Mouse (Mus musculus) hindbrain, embryonic 13.5 days (tissue): ENCODE measurements around the gene Ipo13. TPM values are rescaled to one million over a fixed set of nuclear protein-coding genes. Genes with fewer than 3 reads are reported as not detected.
A peak's percentile ranks its signal among the peaks of the same experiment; 100 is the strongest.

Source experiments
- ATAC-seq: fragments of 200-750 bp; cut with Nextera tagmentation; 2 replicates; pipeline ENCODE4 v1.8.0; 2017; ENCODE audit warnings: moderate TSS enrichment; ENCODE audit not compliant: low FRiP score
- H3K27ac ChIP-seq: fragments of 300-500 bp; sonication (generic); 2 replicates; pipeline ENCODE4 v1.5.1; 2015; ENCODE audit warnings: inconsistent platforms, mild to moderate bottlenecking, moderate library complexity
- H3K27me3 ChIP-seq: fragments of 300-500 bp; sonication (generic); 2 replicates; pipeline ENCODE4 v1.6.1; 2015; ENCODE audit warnings: mild to moderate bottlenecking, inconsistent platforms
- H3K36me3 ChIP-seq: fragments of 300-500 bp; sonication (generic); 2 replicates; pipeline ENCODE4 v1.6.1; 2015; ENCODE audit warnings: mild to moderate bottlenecking, inconsistent platforms
- H3K4me1 ChIP-seq: fragments of 300-500 bp; sonication (generic); replicated peaks from 2 replicates; pipeline ENCODE4 v1.6.1; 2015; ENCODE audit warnings: inconsistent platforms
- H3K4me2 ChIP-seq: fragments of 300-500 bp; sonication (generic); 2 replicates; pipeline ENCODE4 v1.6.1; 2015; ENCODE audit warnings: inconsistent platforms, mild to moderate bottlenecking, moderate library complexity
- H3K4me3 ChIP-seq: fragments of 300-500 bp; sonication (generic); 2 replicates; pipeline ENCODE4 v1.5.1; 2015; ENCODE audit warnings: mild to moderate bottlenecking, inconsistent platforms
- H3K9ac ChIP-seq: fragments of 300-500 bp; sonication (generic); 2 replicates; pipeline ENCODE4 v1.6.1; 2015; ENCODE audit warnings: mild to moderate bottlenecking, inconsistent platforms
- H3K9me3 ChIP-seq: fragments of 300-500 bp; sonication (generic); 2 replicates; pipeline ENCODE4 v1.6.1; 2016; ENCODE audit warnings: inconsistent platforms
- WGBS: fragments of 180-500 bp; shearing (Covaris S2); methylation state at CpG from one replicate; pipeline ENCODE4 v1.1.7; 2015; 5-methylcytosine and 5-hydroxymethylcytosine counted together
- polyA plus RNA-seq: library from polyadenylated mRNA; unstranded; fragments of >200 nt; fragmentation: Nextera tagmentation; extraction: Ambion mirVana; gene quantifications from 2 replicates; pipeline ENCODE4 v1.2.1, GENCODE M21; 2015

Ipo13 gene
- polyA plus RNA-seq, 1 experiment from 2014 or later = 64.4 TPM

DNA sequence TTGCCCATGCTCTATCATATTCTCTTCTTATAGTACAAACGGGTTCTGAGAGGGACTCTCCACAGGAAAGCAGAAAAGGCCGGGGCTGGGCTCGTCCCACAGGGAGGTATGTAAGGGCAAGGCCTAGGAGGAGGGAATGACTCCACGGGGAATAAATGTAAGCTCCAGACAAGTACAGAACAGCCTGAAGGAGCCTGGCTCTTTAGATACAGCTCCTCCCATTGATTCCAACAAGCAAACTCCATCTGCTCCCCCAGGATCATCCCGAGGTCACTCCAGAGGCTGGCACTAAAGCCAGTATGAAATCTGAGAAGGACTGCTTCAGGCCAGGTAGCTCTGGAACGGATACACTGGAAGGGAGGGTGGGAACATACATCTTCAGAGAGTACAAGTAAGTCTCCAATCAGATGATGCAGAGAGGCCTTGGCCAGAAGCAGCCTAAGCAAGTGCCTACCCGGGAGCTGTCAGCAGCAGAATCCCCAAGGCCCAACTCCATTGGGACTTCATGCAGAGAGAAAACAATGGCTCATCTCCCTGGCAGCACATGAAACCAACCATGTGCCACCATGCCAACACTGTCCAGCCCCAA lies 2.0 kb downstream of the Ipo13 start:
- H3K4me2 ChIP-seq = peak overlapping the region; percentile 100
- H3K4me1 ChIP-seq = peaks cover 73% of the 10 kb centered on the region
- WGBS = 62% methylated on average over 7 of the region's 7 CpGs
- H3K27me3 ChIP-seq = no peaks in the 10 kb centered on the region
- no peak for ATAC-seq
- no peak overlapping the region; the same call in 1 of the 2 replicates for H3K27ac ChIP-seq
- peaks cover 21% of the 10 kb centered on the region for H3K36me3 ChIP-seq
- H3K9me3 ChIP-seq = no peaks in the 10 kb centered on the region
- H3K9ac ChIP-seq = peak overlapping the region; percentile 97
- peak overlapping the region; percentile 92 for H3K4me3 ChIP-seq

GRCm38 (mm10) chr4:117912131-117912561 lies 2.7 kb downstream of the Ipo13 start:
- Histone ChIP-seq H3K27ac (no peak overlapping the region), H3K4me2 (peak overlapping the region; percentile 100), H3K27me3 (no peaks in the 10 kb centered on the region), H3K36me3 (peaks cover 21% of the 10 kb centered on the region), H3K4me3 (no peak overlapping the region), H3K4me1 (peaks cover 77% of the 10 kb centered on the region), H3K9ac (peak overlapping the region; percentile 97), H3K9me3 (no peaks in the 10 kb centered on the region)
- WGBS = 83% methylated on average over 13 of the region's 13 CpGs
- ATAC-seq = no peak

GRCm38 (mm10) chr4:117908834-117909453 lies 5.9 kb downstream of the Ipo13 start:
- Histone ChIP-seq H3K9me3 (no peaks in the 10 kb centered on the region), H3K4me1 (peaks cover 72% of the 10 kb centered on the region), H3K27ac (peak overlapping the region; percentile 90), H3K36me3 (peaks cover 49% of the 10 kb centered on the region), H3K4me2 (peak overlapping the region; percentile 50), H3K4me3 (peak overlapping the region; percentile 32), H3K27me3 (no peaks in the 10 kb centered on the region), H3K9ac (peak overlapping the region; percentile 67)
- WGBS = 49% methylated on average over 8 of the region's 8 CpGs
- peak; percentile 82 for ATAC-seq

DNA sequence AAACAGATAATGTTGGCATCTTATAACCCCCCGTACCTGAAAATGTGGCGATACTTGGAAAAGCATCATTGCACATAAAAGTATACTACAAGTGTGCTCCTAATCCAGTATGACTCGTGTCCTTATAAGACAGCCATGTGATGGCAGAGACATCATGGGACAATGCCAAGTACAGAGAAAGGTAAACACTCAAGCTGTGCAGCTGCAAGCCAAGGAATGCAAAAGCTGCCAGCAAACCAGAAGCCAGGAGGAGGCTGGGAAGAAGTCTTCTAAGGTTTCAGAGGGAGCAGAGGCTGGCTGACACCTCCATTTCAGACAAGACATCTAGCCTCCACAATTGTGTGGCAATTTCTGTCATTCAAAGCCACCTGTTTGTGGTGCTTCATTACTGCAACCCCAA lies 8.6 kb downstream of the Ipo13 start:
- 93% methylated on average over 3 of the region's 3 CpGs for WGBS
- peaks cover 64% of the 10 kb centered on the region for H3K36me3 ChIP-seq
- ATAC-seq = no peak
- no peak overlapping the region for H3K27ac ChIP-seq
- H3K9me3 ChIP-seq = no peaks in the 10 kb centered on the region
- peaks cover 44% of the 10 kb centered on the region for H3K4me1 ChIP-seq
- H3K4me2 ChIP-seq = no peak overlapping the region
- no peak overlapping the region for H3K4me3 ChIP-seq
- H3K27me3 ChIP-seq = no peaks in the 10 kb centered on the region
- no peak overlapping the region for H3K9ac ChIP-seq

GRCm38 (mm10) chr4:117904761-117905160 lies 10.0 kb downstream of the Ipo13 start:
- 95% methylated on average over 8 of the region's 8 CpGs for WGBS
- H3K9me3 ChIP-seq = no peaks in the 10 kb centered on the region
- no peak for ATAC-seq
- H3K4me2 ChIP-seq = no peak overlapping the region
- peaks cover 30% of the 10 kb centered on the region for H3K4me1 ChIP-seq
- H3K9ac ChIP-seq = no peak overlapping the region
- peaks cover 70% of the 10 kb centered on the region for H3K36me3 ChIP-seq
- H3K27ac ChIP-seq = no peak overlapping the region
- H3K4me3 ChIP-seq = no peak overlapping the region
- H3K27me3 ChIP-seq = no peaks in the 10 kb centered on the region

DNA sequence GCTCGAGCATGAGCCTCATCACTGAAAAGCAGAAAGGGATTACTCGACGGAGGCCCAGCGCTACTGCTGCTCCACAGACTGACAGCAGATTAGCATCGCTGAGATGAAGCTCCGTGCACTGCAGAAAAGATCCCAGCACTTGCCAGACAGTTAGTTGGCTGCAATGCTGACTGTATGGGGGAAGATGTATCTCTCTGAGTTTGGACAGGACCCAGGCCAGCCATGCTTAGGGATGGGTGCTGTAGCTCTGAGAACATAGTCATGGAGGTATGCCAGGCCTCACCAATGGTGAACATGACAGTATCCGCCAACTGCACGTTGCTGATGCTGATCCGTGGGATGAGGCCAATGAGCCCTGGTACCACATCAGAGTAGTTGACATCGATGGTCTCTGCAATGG lies 10.7 kb downstream of the Ipo13 start:
- ATAC-seq = no peak
- H3K9me3 ChIP-seq = no peaks in the 10 kb centered on the region
- H3K4me1 ChIP-seq = peaks cover 23% of the 10 kb centered on the region
- no peak overlapping the region for H3K4me2 ChIP-seq
- no peak overlapping the region for H3K4me3 ChIP-seq
- H3K27me3 ChIP-seq = no peaks in the 10 kb centered on the region
- peaks cover 77% of the 10 kb centered on the region for H3K36me3 ChIP-seq
- H3K9ac ChIP-seq = no peak overlapping the region
- H3K27ac ChIP-seq = no peak overlapping the region
- WGBS = 93% methylated on average over 10 of the region's 10 CpGs

DNA sequence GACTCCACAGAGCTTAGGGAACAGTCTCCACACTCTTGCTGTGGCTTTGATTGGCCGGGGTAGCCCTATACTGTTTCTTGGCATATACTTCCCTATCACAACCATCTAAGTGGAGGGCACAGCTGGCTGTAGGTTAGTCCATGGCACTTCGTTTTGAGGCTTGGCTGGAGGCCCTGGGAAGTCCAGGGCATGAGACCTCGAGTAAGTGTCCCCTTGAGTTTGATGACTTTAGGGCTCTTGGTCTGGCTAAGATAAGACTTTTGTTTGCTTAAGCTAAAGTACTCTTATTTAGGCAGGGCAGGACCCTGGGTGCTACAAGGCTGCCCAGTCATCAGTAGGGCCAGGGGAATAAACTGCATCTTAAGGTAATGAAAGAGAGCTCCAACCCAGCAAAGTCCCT lies 16.7 kb downstream of the Ipo13 start:
- Histone ChIP-seq H3K36me3 (peaks cover 92% of the 10 kb centered on the region), H3K27me3 (no peaks in the 10 kb centered on the region), H3K4me1 (no peaks in the 10 kb centered on the region), H3K9ac (no peak overlapping the region), H3K4me2 (no peak overlapping the region), H3K9me3 (no peaks in the 10 kb centered on the region), H3K27ac (no peak overlapping the region), H3K4me3 (no peak overlapping the region)
- 92% methylated on average over 3 of the region's 3 CpGs for WGBS
- ATAC-seq = no peak

DNA sequence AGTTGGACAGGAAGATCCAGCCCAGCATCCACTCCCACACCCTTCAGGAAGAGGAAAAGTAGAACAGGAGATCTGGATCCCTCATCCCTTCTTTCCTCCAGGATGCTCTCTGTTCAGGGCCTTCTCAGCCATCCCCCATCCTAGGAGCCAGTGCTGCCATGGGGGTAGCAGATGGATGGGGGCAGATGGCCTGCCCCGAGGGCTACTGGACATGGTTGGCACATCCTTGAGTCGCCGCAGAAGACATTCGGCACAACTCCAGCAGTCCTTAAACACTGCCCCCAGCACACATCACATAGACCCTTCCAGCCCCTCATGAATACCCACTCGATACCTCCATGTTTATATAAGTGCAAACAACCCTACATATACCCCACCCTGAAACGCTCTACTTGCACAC lies 18.8 kb downstream of the Ipo13 start:
- 94% methylated on average over 6 of the region's 6 CpGs for WGBS
- ATAC-seq = no peak

GRCm38 (mm10) chr4:117895339-117895738 lies 19.5 kb downstream of the Ipo13 start:
- ATAC-seq = no peak
- Histone ChIP-seq H3K4me3 (no peak overlapping the region), H3K27ac (no peak overlapping the region), H3K4me1 (peaks cover 11% of the 10 kb centered on the region), H3K4me2 (no peak overlapping the region), H3K36me3 (peaks cover 66% of the 10 kb centered on the region), H3K9ac (no peak overlapping the region), H3K27me3 (no peaks in the 10 kb centered on the region), H3K9me3 (no peaks in the 10 kb centered on the region)
- 83% methylated on average over 7 of the region's 7 CpGs for WGBS

More for the DNA sequence above, 18.8 kb downstream of the Ipo13 start:
- Histone ChIP-seq H3K9me3 (no peaks in the 10 kb centered on the region), H3K27me3 (no peaks in the 10 kb centered on the region), H3K27ac (no peak overlapping the region), H3K36me3 (peaks cover 71% of the 10 kb centered on the region), H3K4me3 (no peak overlapping the region), H3K4me2 (no peak overlapping the region), H3K4me1 (peaks cover 5% of the 10 kb centered on the region), H3K9ac (no peak overlapping the region)

DNA sequence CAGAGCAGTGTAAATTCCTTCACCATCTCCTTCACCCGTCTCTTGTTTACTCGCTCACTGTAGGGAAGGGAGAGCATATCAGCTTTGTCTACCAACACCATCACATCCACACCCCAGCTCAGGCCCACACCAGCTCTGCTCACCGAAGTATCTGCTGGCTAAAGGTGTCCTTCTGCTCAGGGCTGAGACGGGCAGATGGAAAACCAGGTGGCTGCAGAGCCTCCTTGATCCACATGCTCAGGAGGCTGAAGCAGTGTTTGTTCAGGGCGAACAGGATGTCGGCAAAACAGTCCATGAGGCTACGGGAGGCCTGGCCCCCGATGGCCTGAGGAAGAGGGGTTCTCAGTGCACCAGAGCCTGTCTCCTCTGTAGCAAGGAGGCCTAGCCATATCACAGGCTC lies 20.2 kb downstream of the Ipo13 start:
- H3K4me2 ChIP-seq = no peak overlapping the region
- peaks cover 12% of the 10 kb centered on the region for H3K4me1 ChIP-seq
- peaks cover 66% of the 10 kb centered on the region for H3K36me3 ChIP-seq
- WGBS = 94% methylated on average over 8 of the region's 8 CpGs
- H3K27ac ChIP-seq = no peak overlapping the region
- ATAC-seq = no peak
- H3K27me3 ChIP-seq = no peaks in the 10 kb centered on the region
- no peak overlapping the region for H3K4me3 ChIP-seq
- no peaks in the 10 kb centered on the region for H3K9me3 ChIP-seq
- H3K9ac ChIP-seq = no peak overlapping the region

- WGBS = 27% methylated on average over 9 of the region's 9 CpGs
- Histone ChIP-seq H3K27ac (no peak overlapping the region), H3K4me3 (no peak overlapping the region), H3K9me3 (no peaks in the 10 kb centered on the region), H3K4me2 (no peak overlapping the region), H3K9ac (no peak overlapping the region), H3K36me3 (peaks cover 60% of the 10 kb centered on the region), H3K4me1 (peaks cover 12% of the 10 kb centered on the region), H3K27me3 (no peaks in the 10 kb centered on the region)
- ATAC-seq = no peak
Observed at GRCm38 (mm10) chr4:117893376-117893775, 21.4 kb downstream of the Ipo13 start.

DNA sequence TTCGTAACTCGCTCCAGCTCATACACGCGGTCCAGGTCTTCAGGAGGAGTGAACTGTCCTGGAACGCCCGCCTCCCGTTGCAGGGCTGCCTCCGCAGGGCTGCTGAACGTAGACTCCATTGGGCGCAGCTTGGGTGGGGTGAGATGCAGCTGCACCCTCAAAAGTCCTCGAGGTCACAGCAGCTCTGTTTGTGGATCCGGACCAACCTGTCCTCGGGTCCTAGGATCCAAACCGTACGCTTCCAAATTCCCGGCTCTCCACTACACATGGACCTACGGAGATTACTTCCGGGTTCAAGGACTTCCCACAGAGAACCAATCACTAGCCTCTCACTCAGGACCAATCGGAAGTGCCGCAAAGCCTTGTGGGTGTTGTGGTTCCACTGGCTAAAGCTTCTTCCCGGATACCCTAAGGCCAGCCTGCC lies 23.0 kb downstream of the Ipo13 start, which contains the start of gene Dph2:
Gene Dph2, minus strand, starts transcription at position 295 of the 424 bp plus-strand sequence.
- WGBS = under 1% methylated on average over 21 of the region's 21 CpGs
- no peak within 1 kb of the TSS for H3K27ac ChIP-seq
- H3K9me3 ChIP-seq = no peaks in the 10 kb centered on the region
- ATAC-seq = peak; percentile 83
- H3K27me3 ChIP-seq = no peaks in the 10 kb centered on the region
- peak within 1 kb of the TSS; percentile 73 for H3K4me3 ChIP-seq
- H3K9ac ChIP-seq = peak within 1 kb of the TSS; percentile 71
- peaks cover 45% of the 10 kb centered on the region for H3K36me3 ChIP-seq
- peak within 1 kb of the TSS; percentile 92 for H3K4me2 ChIP-seq
- H3K4me1 ChIP-seq = peaks cover 18% of the 10 kb centered on the region

DNA sequence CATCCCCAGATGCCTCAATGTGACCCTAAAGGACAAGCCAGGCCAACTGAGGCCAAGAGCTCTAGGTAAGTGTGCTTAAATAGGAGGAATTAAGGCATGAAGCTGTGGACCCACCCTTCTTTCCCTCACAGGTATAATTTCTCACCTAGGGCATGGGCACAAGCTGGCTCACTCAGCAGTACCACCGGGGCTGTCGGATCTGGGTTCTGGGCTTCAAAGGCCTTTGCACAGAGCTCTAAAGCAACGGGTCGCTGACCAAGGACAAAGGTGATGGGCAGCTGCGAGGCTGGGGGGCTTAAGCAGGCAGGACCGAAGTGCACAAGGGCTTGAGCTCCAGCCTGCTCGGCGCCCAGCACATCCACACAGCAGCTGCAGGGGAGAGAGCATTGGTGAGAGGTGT lies 24.0 kb downstream of the Ipo13 start:
- H3K27ac ChIP-seq = no peak overlapping the region
- 60% methylated on average over 8 of the region's 8 CpGs for WGBS
- no peak overlapping the region for H3K9ac ChIP-seq
- peaks cover 28% of the 10 kb centered on the region for H3K4me1 ChIP-seq
- peak overlapping the region; percentile 92 for H3K4me2 ChIP-seq
- peaks cover 39% of the 10 kb centered on the region for H3K36me3 ChIP-seq
- no peaks in the 10 kb centered on the region for H3K27me3 ChIP-seq
- ATAC-seq = no peak
- H3K4me3 ChIP-seq = peak overlapping the region; percentile 73
- no peaks in the 10 kb centered on the region for H3K9me3 ChIP-seq
